Mouse (Mus musculus): ENCODE measurements around the gene A730049H05Rik. TPM values are rescaled to one million over a fixed set of nuclear protein-coding genes. Genes with fewer than 3 reads are reported as not detected.

Gene A730049H05Rik
- polyA plus RNA-seq, 1 experiment from 2014 or later, result 0.73 TPM

DNA sequence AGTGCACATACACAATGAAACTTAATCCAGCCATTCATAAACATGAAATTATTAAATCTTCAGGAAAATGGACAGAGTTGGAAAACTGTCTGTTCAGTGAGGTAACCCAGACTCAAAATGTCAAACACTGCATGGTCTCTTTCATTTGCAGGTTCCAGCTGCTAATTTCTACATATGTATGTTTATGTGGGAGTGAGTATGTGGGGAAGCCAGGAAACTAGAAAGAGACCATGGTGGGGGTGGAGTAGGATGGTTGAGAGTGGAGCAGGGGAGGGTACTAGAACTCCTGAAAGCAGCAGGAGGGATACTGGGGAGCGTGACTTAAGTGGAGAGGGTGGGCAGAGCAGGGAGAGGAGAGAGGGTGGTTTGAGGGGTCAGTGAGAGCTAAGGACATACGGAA, 14.8 kb upstream of the A730049H05Rik start:
- ATAC-seq (ENCODE audit: low read depth), result no peak

DNA sequence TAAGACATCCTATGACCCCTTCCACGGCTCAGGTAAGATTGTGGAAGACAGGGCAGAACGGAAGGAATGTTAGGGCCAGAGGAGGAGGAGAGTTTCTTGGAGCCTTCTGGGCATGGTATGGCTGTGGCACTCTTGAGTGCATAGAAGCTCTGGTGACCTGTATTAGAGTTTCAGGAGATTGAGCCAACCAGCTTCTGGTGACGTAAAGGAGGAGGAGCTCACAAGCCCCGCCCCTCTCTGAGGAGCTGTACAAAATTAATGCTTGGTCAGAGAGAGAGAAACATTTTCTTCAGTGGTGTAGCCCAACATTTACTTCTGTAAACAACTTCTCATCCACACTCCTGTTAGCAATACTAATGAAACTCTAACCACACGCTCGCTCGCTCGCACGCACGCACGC, 13.9 kb upstream of the A730049H05Rik start:
- 88% methylated on average over 11 of the region's 11 CpGs for WGBS
- H3K27me3 ChIP-seq (ENCODE audit: control insufficient read depth, insufficient read depth, low read depth, low read length), result no peaks in the 10 kb centered on the region
- no peak for ATAC-seq (ENCODE audit: low read depth)
- no peak overlapping the region for H3K9ac ChIP-seq (ENCODE audit: low read length)
- H3K4me3 ChIP-seq (ENCODE audit: low read length), result no peak overlapping the region
- no peak overlapping the region for H3K4me2 ChIP-seq (ENCODE audit: low read depth, low read length)
- H3K27ac ChIP-seq (ENCODE audit: low read length), result no peak overlapping the region
- peaks cover 7% of the 10 kb centered on the region; the same call in 1 of the 2 replicates for H3K4me1 ChIP-seq (replicated peaks; ENCODE audit: control insufficient read depth, insufficient read depth, low read length)
- peaks cover 27% of the 10 kb centered on the region for H3K36me3 ChIP-seq (ENCODE audit: control insufficient read depth, insufficient read depth, low read length)
- no peaks in the 10 kb centered on the region for H3K9me3 ChIP-seq (ENCODE audit: control insufficient read depth, low read length)

More for the DNA sequence above, 14.8 kb upstream of the A730049H05Rik start:
- H3K4me1 ChIP-seq (replicated peaks; ENCODE audit: control insufficient read depth, insufficient read depth, low read length), result peaks cover 7% of the 10 kb centered on the region; the same call in 1 of the 2 replicates
- H3K9me3 ChIP-seq (ENCODE audit: control insufficient read depth, low read length), result no peaks in the 10 kb centered on the region
- H3K4me2 ChIP-seq (ENCODE audit: low read depth, low read length), result no peak overlapping the region
- no peak overlapping the region for H3K9ac ChIP-seq (ENCODE audit: low read length)
- H3K4me3 ChIP-seq (ENCODE audit: low read length), result no peak overlapping the region
- peaks cover 26% of the 10 kb centered on the region for H3K36me3 ChIP-seq (ENCODE audit: control insufficient read depth, insufficient read depth, low read length)
- WGBS, result 90% methylated on average over 2 of the region's 2 CpGs
- no peaks in the 10 kb centered on the region for H3K27me3 ChIP-seq (ENCODE audit: control insufficient read depth, insufficient read depth, low read depth, low read length)
- no peak overlapping the region for H3K27ac ChIP-seq (ENCODE audit: low read length)

DNA sequence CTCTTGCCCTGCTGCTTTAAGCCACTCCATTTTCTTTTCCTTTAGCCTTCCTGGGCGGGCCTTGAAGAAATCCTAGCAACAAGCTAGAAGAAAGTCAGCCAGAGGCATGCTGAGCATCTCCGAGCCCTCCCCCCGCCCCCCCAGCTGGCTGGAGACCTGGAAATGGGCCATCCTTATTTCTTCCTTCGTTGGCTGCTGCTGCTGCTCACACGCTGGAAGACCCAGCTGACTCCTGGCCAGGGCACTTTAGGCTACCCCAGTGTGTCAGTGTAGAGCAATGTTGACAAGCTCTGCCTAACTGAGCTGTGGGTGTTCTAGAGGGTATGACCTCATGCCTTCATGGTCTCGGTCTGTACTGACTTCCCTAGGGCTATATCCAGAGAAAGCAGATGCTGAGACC, 13.1 kb upstream of the A730049H05Rik start:
- Histone ChIP-seq H3K9ac (ENCODE audit: low read length) (no peak overlapping the region), H3K9me3 (ENCODE audit: control insufficient read depth, low read length) (no peaks in the 10 kb centered on the region), H3K4me2 (ENCODE audit: low read depth, low read length) (no peak overlapping the region), H3K4me3 (ENCODE audit: low read length) (no peak overlapping the region), H3K27ac (ENCODE audit: low read length) (peak overlapping the region; percentile 23), H3K27me3 (ENCODE audit: control insufficient read depth, insufficient read depth, low read depth, low read length) (no peaks in the 10 kb centered on the region), H3K36me3 (ENCODE audit: control insufficient read depth, insufficient read depth, low read length) (peaks cover 27% of the 10 kb centered on the region), H3K4me1 (replicated peaks; ENCODE audit: control insufficient read depth, insufficient read depth, low read length) (peaks cover 7% of the 10 kb centered on the region; the same call in 1 of the 2 replicates)
- WGBS, result 53% methylated on average over 6 of the region's 6 CpGs
- ATAC-seq (ENCODE audit: low read depth), result peak; percentile 93

DNA sequence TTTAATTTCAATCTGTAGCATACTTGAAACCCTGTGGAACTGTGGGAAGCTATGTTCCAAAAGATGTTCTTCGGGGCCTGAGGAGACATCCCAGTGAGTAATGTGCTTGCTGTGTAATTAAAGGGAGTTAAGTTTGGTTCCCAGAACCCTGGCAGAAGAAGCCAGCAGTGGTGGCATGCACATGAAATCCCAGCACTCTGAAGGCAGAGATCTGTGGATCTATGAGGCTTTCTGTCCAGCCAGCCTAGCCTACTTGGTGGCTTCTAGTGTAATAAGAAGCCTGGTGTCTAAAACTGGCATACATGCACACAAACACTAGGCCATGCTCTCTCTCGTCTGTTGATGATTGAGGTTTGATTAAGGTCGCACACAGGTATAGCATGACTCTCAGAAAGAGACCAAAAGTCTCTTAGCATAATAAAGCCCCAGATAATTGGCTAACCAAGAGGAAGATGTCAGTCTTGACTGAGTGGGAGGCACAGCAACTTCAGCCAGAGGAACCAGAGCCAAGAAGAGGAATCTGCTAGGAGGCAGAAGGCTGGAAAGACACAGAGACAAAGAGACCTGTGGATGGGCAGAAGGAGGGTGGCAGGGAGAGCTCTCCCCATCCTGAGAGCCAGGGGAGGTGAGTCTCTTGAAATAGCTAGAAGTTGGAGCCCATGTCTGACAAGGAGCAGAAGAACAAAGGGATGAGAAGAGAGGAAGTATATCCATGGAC, 11.9 kb upstream of the A730049H05Rik start:
- H3K36me3 ChIP-seq (ENCODE audit: control insufficient read depth, insufficient read depth, low read length), result peaks cover 27% of the 10 kb centered on the region
- WGBS, result 87% methylated on average over 3 of the region's 3 CpGs
- H3K27ac ChIP-seq (ENCODE audit: low read length), result peak overlapping the region; percentile 23; the same call in 1 of the 2 replicates
- H3K4me3 ChIP-seq (ENCODE audit: low read length), result no peak overlapping the region
- H3K9me3 ChIP-seq (ENCODE audit: control insufficient read depth, low read length), result no peaks in the 10 kb centered on the region
- H3K9ac ChIP-seq (ENCODE audit: low read length), result no peak overlapping the region
- no peak for ATAC-seq (ENCODE audit: low read depth)
- peaks cover 7% of the 10 kb centered on the region; the same call in 1 of the 2 replicates for H3K4me1 ChIP-seq (replicated peaks; ENCODE audit: control insufficient read depth, insufficient read depth, low read length)
- no peak overlapping the region for H3K4me2 ChIP-seq (ENCODE audit: low read depth, low read length)
- H3K27me3 ChIP-seq (ENCODE audit: control insufficient read depth, insufficient read depth, low read depth, low read length), result no peaks in the 10 kb centered on the region

DNA sequence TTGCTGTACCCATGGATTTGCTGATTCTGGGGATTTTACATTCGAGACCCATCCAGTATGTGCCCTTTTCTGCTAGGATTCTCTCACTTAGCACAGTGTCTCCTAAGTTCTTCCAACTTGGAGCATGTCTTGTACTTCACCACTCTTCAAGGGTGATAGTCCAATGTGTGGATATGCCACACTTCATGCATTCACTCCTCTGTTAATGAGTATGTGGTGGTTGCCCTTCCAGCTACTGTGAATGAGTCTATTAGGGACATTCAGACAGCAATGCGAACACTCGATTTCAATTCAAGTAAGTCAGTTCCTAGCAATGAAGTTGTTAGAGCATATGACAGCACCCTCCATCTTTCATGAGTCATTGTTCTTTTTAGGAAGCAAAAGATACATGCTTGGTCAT, 6.5 kb upstream of the A730049H05Rik start:
- 83% methylated on average over 3 of the region's 3 CpGs for WGBS
- H3K9ac ChIP-seq (ENCODE audit: low read length), result no peak overlapping the region
- peaks cover 26% of the 10 kb centered on the region for H3K36me3 ChIP-seq (ENCODE audit: control insufficient read depth, insufficient read depth, low read length)
- no peak for ATAC-seq (ENCODE audit: low read depth)
- H3K4me1 ChIP-seq (replicated peaks; ENCODE audit: control insufficient read depth, insufficient read depth, low read length), result no peaks in the 10 kb centered on the region
- no peak overlapping the region for H3K27ac ChIP-seq (ENCODE audit: low read length)
- no peaks in the 10 kb centered on the region for H3K27me3 ChIP-seq (ENCODE audit: control insufficient read depth, insufficient read depth, low read depth, low read length)
- H3K4me2 ChIP-seq (ENCODE audit: low read depth, low read length), result no peak overlapping the region
- H3K4me3 ChIP-seq (ENCODE audit: low read length), result no peak overlapping the region
- H3K9me3 ChIP-seq (ENCODE audit: control insufficient read depth, low read length), result no peaks in the 10 kb centered on the region

DNA sequence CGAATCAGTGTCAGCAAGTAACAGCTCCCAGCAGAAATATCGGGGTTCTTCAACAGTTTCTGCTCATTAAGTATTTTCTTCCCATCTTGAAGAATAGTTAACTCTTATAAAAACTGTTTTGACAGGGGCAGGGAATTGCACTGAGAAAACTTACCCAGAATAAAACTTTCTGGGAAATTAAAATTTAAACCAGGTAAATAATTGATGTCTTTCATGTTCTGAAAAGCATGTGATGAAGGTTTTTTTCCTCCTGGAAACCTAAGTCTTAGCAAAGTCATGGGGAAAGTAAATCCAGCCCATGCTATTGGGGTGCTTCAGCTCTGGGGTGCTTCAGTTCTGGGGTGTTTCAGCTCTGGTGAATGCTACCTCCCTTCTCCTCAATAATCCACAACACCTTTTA, 5.7 kb upstream of the A730049H05Rik start:
- H3K9ac ChIP-seq (ENCODE audit: low read length), result no peak overlapping the region
- no peak overlapping the region for H3K4me3 ChIP-seq (ENCODE audit: low read length)
- H3K9me3 ChIP-seq (ENCODE audit: control insufficient read depth, low read length), result no peaks in the 10 kb centered on the region
- WGBS, result 93% methylated on average over 2 of the region's 2 CpGs
- peaks cover 19% of the 10 kb centered on the region for H3K36me3 ChIP-seq (ENCODE audit: control insufficient read depth, insufficient read depth, low read length)
- H3K4me1 ChIP-seq (replicated peaks; ENCODE audit: control insufficient read depth, insufficient read depth, low read length), result no peaks in the 10 kb centered on the region
- no peak for ATAC-seq (ENCODE audit: low read depth)
- H3K27ac ChIP-seq (ENCODE audit: low read length), result no peak overlapping the region
- H3K27me3 ChIP-seq (ENCODE audit: control insufficient read depth, insufficient read depth, low read depth, low read length), result no peaks in the 10 kb centered on the region
- H3K4me2 ChIP-seq (ENCODE audit: low read depth, low read length), result no peak overlapping the region

DNA sequence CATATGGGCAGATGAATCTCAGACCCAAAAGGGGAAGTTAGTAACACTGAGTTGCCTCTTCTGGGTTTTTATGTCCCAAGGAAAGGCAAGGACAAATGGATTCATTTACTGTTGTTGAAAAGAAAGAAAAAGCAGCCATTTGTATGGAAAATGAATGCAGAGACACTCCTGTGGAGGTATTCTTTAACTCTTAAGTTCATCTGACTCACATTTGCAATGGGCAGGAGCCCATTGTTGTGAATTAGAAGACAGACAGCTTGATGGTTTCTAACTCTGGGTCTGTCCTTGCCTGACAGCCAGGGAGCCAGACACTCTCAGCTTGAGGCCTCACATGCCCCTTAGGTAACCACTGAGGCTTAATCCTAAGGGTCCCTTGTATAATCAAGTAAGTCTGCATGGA, 4.7 kb upstream of the A730049H05Rik start:
- Histone ChIP-seq H3K4me2 (ENCODE audit: low read depth, low read length) (no peak overlapping the region), H3K27ac (ENCODE audit: low read length) (no peak overlapping the region), H3K36me3 (ENCODE audit: control insufficient read depth, insufficient read depth, low read length) (peaks cover 12% of the 10 kb centered on the region), H3K4me1 (replicated peaks; ENCODE audit: control insufficient read depth, insufficient read depth, low read length) (peaks cover 7% of the 10 kb centered on the region), H3K9me3 (ENCODE audit: control insufficient read depth, low read length) (no peaks in the 10 kb centered on the region), H3K4me3 (ENCODE audit: low read length) (no peak overlapping the region), H3K9ac (ENCODE audit: low read length) (no peak overlapping the region), H3K27me3 (ENCODE audit: control insufficient read depth, insufficient read depth, low read depth, low read length) (no peaks in the 10 kb centered on the region)
- no peak for ATAC-seq (ENCODE audit: low read depth)

DNA sequence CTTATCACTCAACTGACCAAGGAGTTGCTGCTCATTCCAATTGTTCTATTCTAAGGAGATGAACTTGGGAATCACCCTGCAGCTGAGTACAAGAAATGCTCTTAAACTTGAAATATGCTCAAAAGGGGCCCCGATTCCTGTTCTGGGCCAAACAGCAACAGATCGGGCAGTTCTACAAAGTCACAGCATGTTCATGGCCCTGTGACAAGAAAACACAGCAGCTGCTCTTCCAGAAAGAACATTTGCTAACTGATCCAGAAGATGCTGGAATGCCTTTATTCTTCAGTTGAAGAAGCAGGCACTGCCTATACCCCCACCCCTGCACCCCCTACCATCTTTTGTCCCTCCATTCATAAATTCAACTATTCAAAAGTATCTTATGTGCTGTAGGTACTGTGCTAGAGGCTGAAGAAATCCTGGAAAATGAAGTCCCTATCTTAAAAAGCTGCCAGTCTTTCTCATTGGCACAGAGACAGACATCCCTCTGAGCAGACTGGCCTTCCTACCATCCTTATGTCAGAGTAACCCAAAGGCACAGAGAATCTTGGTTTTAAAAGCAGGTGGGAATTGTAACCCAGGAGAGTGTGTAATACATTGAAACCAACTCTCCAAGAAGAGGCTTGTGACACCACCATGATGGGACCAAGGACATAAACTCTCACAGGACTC, 3.4 kb upstream of the A730049H05Rik start:
- Histone ChIP-seq H3K9ac (ENCODE audit: low read length) (no peak overlapping the region), H3K4me3 (ENCODE audit: low read length) (no peak overlapping the region), H3K27me3 (ENCODE audit: control insufficient read depth, insufficient read depth, low read depth, low read length) (no peaks in the 10 kb centered on the region), H3K4me2 (ENCODE audit: low read depth, low read length) (no peak overlapping the region), H3K36me3 (ENCODE audit: control insufficient read depth, insufficient read depth, low read length) (peaks cover 6% of the 10 kb centered on the region), H3K9me3 (ENCODE audit: control insufficient read depth, low read length) (no peaks in the 10 kb centered on the region), H3K27ac (ENCODE audit: low read length) (no peak overlapping the region), H3K4me1 (replicated peaks; ENCODE audit: control insufficient read depth, insufficient read depth, low read length) (peaks cover 11% of the 10 kb centered on the region)
- WGBS, result 61% methylated on average over 2 of the region's 2 CpGs
- no peak for ATAC-seq (ENCODE audit: low read depth)

DNA sequence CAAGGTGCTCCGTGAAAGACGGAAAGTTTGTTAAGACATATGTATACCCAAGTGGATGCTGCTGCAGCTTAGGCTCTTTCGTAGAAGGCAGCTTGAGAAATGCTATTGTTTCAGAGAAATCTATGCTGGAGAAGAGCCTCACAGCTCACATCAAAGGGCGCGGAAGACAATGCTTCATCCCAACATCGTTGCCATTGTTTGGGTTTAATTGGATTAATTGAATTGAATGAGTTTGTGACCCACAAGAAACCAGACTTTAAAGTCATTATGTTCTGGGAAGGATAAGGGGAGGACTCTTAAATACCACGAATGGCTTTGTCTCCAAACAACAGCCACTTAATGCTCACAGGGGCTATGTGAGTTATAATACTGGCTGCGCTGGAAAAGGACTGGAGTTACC, 1.4 kb downstream of the A730049H05Rik start:
- peaks cover 9% of the 10 kb centered on the region; the same call in 1 of the 2 replicates for H3K36me3 ChIP-seq (ENCODE audit: control insufficient read depth, insufficient read depth, low read length)
- no peaks in the 10 kb centered on the region for H3K9me3 ChIP-seq (ENCODE audit: control insufficient read depth, low read length)
- no peak overlapping the region for H3K27ac ChIP-seq (ENCODE audit: low read length)
- no peak overlapping the region for H3K4me3 ChIP-seq (ENCODE audit: low read length)
- 70% methylated on average over 8 of the region's 8 CpGs for WGBS
- H3K27me3 ChIP-seq (ENCODE audit: control insufficient read depth, insufficient read depth, low read depth, low read length), result no peaks in the 10 kb centered on the region
- H3K4me1 ChIP-seq (replicated peaks; ENCODE audit: control insufficient read depth, insufficient read depth, low read length), result peaks cover 11% of the 10 kb centered on the region
- no peak overlapping the region for H3K4me2 ChIP-seq (ENCODE audit: low read depth, low read length)
- no peak for ATAC-seq (ENCODE audit: low read depth)
- no peak overlapping the region for H3K9ac ChIP-seq (ENCODE audit: low read length)
